Mouse (Mus musculus): ENCODE results near the gene Fcgr2b. TPM values are rescaled to one million over a fixed set of nuclear protein-coding genes. Genes with fewer than 3 reads are reported as not detected.
A peak's percentile ranks its signal among the peaks of the same experiment; 100 is the strongest.

Fcgr2b gene
- polyA plus RNA-seq, 1 experiment from 2014 or later = 14.4 TPM

GRCm38 (mm10) chr1:170928467-170928866 lies 47.9 kb downstream of the Fcgr2b start:
- DNase-seq (ENCODE audit: low spot score) = no peak

- DNase-seq (ENCODE audit: low spot score) = no peak
Measured at GRCm38 (mm10) chr1:170927378-170927777, 49.0 kb downstream of the Fcgr2b start, which contains the start of gene Fcrla. Gene Fcrla, minus strand, starts transcription at chr1:170927583.

GRCm38 (mm10) chr1:170926941-170927340 lies 49.4 kb downstream of the Fcgr2b start:
- DNase-seq (ENCODE audit: low spot score) = no peak

GRCm38 (mm10) chr1:170924485-170924884 lies 51.9 kb downstream of the Fcgr2b start:
- peak; percentile 21 for DNase-seq (ENCODE audit: low spot score)

- DNase-seq (ENCODE audit: low spot score) = no peak
Measured at GRCm38 (mm10) chr1:170919308-170919707, 57.0 kb downstream of the Fcgr2b start.

DNA sequence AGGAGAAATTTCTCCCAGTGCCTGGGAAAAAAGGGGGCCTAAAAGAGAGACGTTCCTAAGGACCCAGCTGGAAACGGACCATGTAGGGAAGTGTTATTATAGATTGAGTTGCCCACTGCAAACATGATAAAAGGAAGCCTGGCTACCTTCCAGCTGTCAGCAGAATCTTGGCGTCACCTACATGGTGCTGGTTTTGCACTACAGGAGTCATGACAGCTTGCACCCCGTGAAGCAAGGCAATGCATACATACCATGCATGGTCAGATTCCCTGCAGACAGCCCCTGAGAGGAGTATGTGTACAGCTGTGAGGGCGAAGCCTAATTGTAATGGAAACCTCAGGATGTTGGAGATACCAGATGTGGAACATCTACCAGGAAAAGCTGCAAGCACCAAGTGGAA lies 60.7 kb downstream of the Fcgr2b start:
- no peak for DNase-seq (ENCODE audit: low spot score)

- no peak for DNase-seq (ENCODE audit: low spot score)
Measured at GRCm38 (mm10) chr1:170912891-170913615, 63.3 kb downstream of the Fcgr2b start, which contains the start of gene Fcrlb. Gene Fcrlb, minus strand, starts transcription at chr1:170912941.

DNA sequence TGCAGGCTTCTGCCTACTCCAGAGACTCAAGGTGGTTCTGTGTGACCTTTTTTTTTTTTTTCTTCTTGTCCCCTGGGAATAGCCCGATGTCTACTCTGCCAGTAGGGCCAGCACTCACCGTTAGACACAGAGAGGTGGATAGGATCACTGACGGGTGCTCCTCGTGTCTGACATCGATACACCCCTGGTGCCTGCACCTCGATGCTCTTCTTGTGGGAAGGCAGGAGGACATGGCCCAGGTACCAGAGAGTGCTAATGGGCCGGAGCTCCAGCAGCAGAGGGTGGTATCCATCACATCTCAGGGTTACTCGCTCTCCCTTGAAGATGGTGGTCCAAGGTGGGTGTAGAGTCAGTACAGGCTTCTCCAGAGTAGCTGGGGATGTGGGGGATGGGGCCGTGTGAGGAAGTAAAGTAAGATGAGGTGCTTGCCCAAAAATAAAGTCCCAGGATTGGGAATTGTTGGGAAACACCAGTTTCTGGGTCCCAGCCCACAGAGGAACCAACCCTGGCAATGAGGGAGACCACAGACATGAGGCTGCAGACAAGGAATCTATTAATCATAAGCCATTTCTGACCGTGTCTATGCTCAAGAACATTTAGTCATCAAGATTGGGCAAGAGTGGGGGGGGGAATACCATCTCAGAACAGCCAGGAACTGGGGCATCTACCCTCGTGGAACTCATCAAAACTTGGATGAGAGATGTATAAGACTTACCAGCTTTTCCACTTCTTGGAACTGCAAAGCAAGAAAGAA lies 64.3 kb downstream of the Fcgr2b start:
- DNase-seq (ENCODE audit: low spot score) = no peak

Other genes with a start within 250 kb of the Fcgr2b start
- gene Atf6, start 108.8 kb downstream of the Fcgr2b start, polyA plus RNA-seq (2015; fragmentation: Nextera tagmentation; extraction: Ambion mirVana) = 5.9 and 6.1 TPM in 2 replicates
- 0.34 and 0.45 TPM in 2 replicates for gene Gm26620, start 91.5 kb downstream of the Fcgr2b start, polyA plus RNA-seq (2015; fragmentation: Nextera tagmentation; extraction: Ambion mirVana)
- 30.0 and 30.5 TPM in 2 replicates for gene Dusp12, start 91.0 kb downstream of the Fcgr2b start, polyA plus RNA-seq (2015; fragmentation: Nextera tagmentation; extraction: Ambion mirVana)
- gene Fcrlb, start 63.6 kb downstream of the Fcgr2b start, polyA plus RNA-seq (2015; fragmentation: Nextera tagmentation; extraction: Ambion mirVana) = 0.19 and 0.73 TPM in 2 replicates
- 1.4 and 1.5 TPM in 2 replicates for gene Fcrla, start 49.0 kb downstream of the Fcgr2b start, polyA plus RNA-seq (2015; fragmentation: Nextera tagmentation; extraction: Ambion mirVana)
- gene Fcgr4, start 42.4 kb upstream of the Fcgr2b start, polyA plus RNA-seq (2015; fragmentation: Nextera tagmentation; extraction: Ambion mirVana) = 1.4 and 1.6 TPM in 2 replicates
- gene Fcgr3, start 88.4 kb upstream of the Fcgr2b start, polyA plus RNA-seq (2015; fragmentation: Nextera tagmentation; extraction: Ambion mirVana) = 18.0 and 21.4 TPM in 2 replicates
- 2.3 and 2.7 TPM in 2 replicates for gene Cfap126, start 137.4 kb upstream of the Fcgr2b start, polyA plus RNA-seq (2015; fragmentation: Nextera tagmentation; extraction: Ambion mirVana)
- gene Sdhc, start 174.1 kb upstream of the Fcgr2b start, polyA plus RNA-seq (2015; fragmentation: Nextera tagmentation; extraction: Ambion mirVana) = 158 and 201 TPM in 2 replicates
- 0.18 and 0.37 TPM in 2 replicates for gene Mpz, start 174.2 kb upstream of the Fcgr2b start, polyA plus RNA-seq (2015; fragmentation: Nextera tagmentation; extraction: Ambion mirVana)
- gene Pcp4l1, start 219.7 kb upstream of the Fcgr2b start, polyA plus RNA-seq (2015; fragmentation: Nextera tagmentation; extraction: Ambion mirVana) = 2.3 and 2.7 TPM in 2 replicates
- gene Nr1i3, start 237.4 kb upstream of the Fcgr2b start, polyA plus RNA-seq (2015; fragmentation: Nextera tagmentation; extraction: Ambion mirVana) = 0.14 and 0.17 TPM in 2 replicates
- 23.7 and 25.8 TPM in 2 replicates for gene Tomm40l, start 246.0 kb upstream of the Fcgr2b start, polyA plus RNA-seq (2015; fragmentation: Nextera tagmentation; extraction: Ambion mirVana)
- gene Apoa2, start 248.5 kb upstream of the Fcgr2b start, polyA plus RNA-seq (2015; fragmentation: Nextera tagmentation; extraction: Ambion mirVana) = 4.0 and 5.1 TPM in 2 replicates